19 mouse cellular contexts compared by ENCODE assay signal in the genomic region with DNA sequence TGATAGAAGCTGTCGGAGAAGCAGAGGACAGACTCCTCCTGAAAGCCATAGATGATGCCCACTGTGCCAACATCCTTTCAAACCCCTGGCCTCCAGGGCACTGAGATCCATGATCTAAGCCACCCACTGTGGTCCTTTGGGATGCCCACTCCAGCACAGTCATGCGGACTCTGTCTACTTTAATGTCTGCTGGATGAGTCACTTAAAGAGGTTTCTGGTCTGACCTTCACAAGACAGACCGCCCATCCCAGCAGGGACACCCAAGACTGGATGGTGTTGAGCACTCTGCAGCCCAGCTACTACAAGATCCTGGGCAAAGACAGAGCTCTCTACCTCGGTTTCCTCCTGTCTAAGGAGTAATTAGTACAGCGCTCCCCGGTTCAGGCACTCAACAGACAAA.
DNase-seq lines count a peak whose midpoint lies in the region; ATAC-seq and TF ChIP-seq lines count a peak whose summit lies in the region.
"Had no signal": no experiment of that assay in that cellular context is flagged by ENCODE, and none has a peak within 500 bp of the region (broad histone marks: within the 10 kb centered on the region; RNA-seq: fewer than 3 reads in every experiment).

No protein-coding gene starts in this region.

- no peaks in the 10 kb centered on the region for H3K27me3 ChIP-seq in hindbrain, embryonic 13.5 days
- no peaks in the 10 kb centered on the region for H3K27me3 ChIP-seq in hindbrain, embryonic 12.5 days
- H3K27me3 ChIP-seq in small intestine, adult 2 months (ENCODE audit: control insufficient read depth, insufficient read depth, low read length) = no peaks in the 10 kb centered on the region
- H3K27me3 ChIP-seq: embryonic facial prominence, embryonic 12.5 days; heart, embryonic 13.5 days had no signal

- no peak overlapping the region for H3K9ac ChIP-seq in hindbrain, embryonic 13.5 days
- H3K9ac ChIP-seq in hindbrain, embryonic 12.5 days = no peak overlapping the region
- H3K9ac ChIP-seq: embryonic facial prominence, embryonic 12.5 days; forebrain, embryonic 13.5 days; forebrain, postnatal 0 days; heart, embryonic 13.5 days had no signal

- H3K4me3 ChIP-seq in hindbrain, embryonic 13.5 days = no peak overlapping the region
- H3K4me3 ChIP-seq in hindbrain, embryonic 12.5 days = no peak overlapping the region
- H3K4me3 ChIP-seq in small intestine, adult 2 months (ENCODE audit: low read depth, low read length) = no peak overlapping the region
- H3K4me3 ChIP-seq in layer of hippocampus, adult 2 months = no peak overlapping the region
- H3K4me3 ChIP-seq: embryonic facial prominence, embryonic 12.5 days; forebrain, embryonic 13.5 days; heart, adult 2 months; heart, embryonic 13.5 days had no signal

- H3K27ac ChIP-seq in hindbrain, embryonic 13.5 days = peak overlapping the region; percentile 78; the same call in 1 of the 2 replicates
- no peak overlapping the region for H3K27ac ChIP-seq in hindbrain, embryonic 12.5 days
- H3K27ac ChIP-seq in small intestine, adult 2 months (ENCODE audit: insufficient read depth, low read depth, low read length) = peak overlapping the region; percentile 31; the same call in 1 of the 2 replicates
- no peak overlapping the region for H3K27ac ChIP-seq in layer of hippocampus, adult 2 months
- H3K27ac ChIP-seq: forebrain, embryonic 13.5 days; heart, embryonic 13.5 days; hindbrain, postnatal 0 days had no signal

- DNase-seq in adrenal gland, postnatal 14 days = peak; percentile 26
- DNase-seq in adrenal gland, postnatal 4 days (ENCODE audit: low spot score in 2 of 2) = no peak
- peak; percentile 23 for DNase-seq in brain, adult 2 months (ENCODE audit: low read depth, low spot score)
- no peak for DNase-seq in layer of hippocampus, adult 2 months (ENCODE audit: low spot score in 2 of 2)
- DNase-seq: cerebellum, adult 11 months; cerebellum, adult 8-10 months; embryo, embryonic 11 days; forebrain, postnatal 0 days; gastrocnemius, postnatal 14 days; heart, adult 2 months; heart, postnatal 36 days; kidney, adult 11 months had no signal

- H3K9me3 ChIP-seq in hindbrain, embryonic 13.5 days = no peaks in the 10 kb centered on the region
- no peaks in the 10 kb centered on the region for H3K9me3 ChIP-seq in hindbrain, embryonic 12.5 days (replicated peaks)
- H3K9me3 ChIP-seq: embryonic facial prominence, embryonic 12.5 days; forebrain, embryonic 13.5 days; heart, embryonic 13.5 days had no signal

- no peak overlapping the region for H3K4me2 ChIP-seq in hindbrain, embryonic 13.5 days
- no peak overlapping the region for H3K4me2 ChIP-seq in hindbrain, embryonic 12.5 days (replicated peaks)
- H3K4me2 ChIP-seq: embryonic facial prominence, embryonic 12.5 days; forebrain, embryonic 13.5 days; heart, embryonic 13.5 days had no signal

- no peak for TF ChIP-seq POLR2A in small intestine, adult 2 months (IDR thresholded peaks at IDR 0.05; ENCODE audit: low read depth, low read length)

- TF ChIP-seq CTCF in small intestine, adult 2 months (IDR thresholded peaks at IDR 0.05; ENCODE audit: extremely low read depth, insufficient read length, insufficient replicate concordance, low read depth, low read length) = no peak
- no peak for TF ChIP-seq CTCF in layer of hippocampus, adult 2 months (conservative IDR thresholded peaks at IDR 0.05)

- no peaks in the 10 kb centered on the region for H3K36me3 ChIP-seq in hindbrain, embryonic 13.5 days
- no peaks in the 10 kb centered on the region for H3K36me3 ChIP-seq in hindbrain, embryonic 12.5 days
- no peaks in the 10 kb centered on the region for H3K36me3 ChIP-seq in small intestine, adult 2 months (ENCODE audit: control insufficient read depth, insufficient read depth, low read length)
- H3K36me3 ChIP-seq: embryonic facial prominence, embryonic 12.5 days; heart, embryonic 13.5 days had no signal

- no peak for ATAC-seq in hindbrain, embryonic 13.5 days (ENCODE audit: low FRiP score)
- no peak for ATAC-seq in hindbrain, embryonic 12.5 days (ENCODE audit: low FRiP score)
- ATAC-seq: forebrain, embryonic 13.5 days; forebrain, postnatal 0 days; hindbrain, postnatal 0 days had no signal

- peaks cover 27% of the 10 kb centered on the region for H3K4me1 ChIP-seq in hindbrain, embryonic 13.5 days (replicated peaks)
- peaks cover 11% of the 10 kb centered on the region for H3K4me1 ChIP-seq in hindbrain, embryonic 12.5 days
- H3K4me1 ChIP-seq in small intestine, adult 2 months (ENCODE audit: control insufficient read depth, insufficient read depth, insufficient read length, low read length) = peaks cover 3% of the 10 kb centered on the region; the same call in 1 of the 2 replicates

- WGBS in hindbrain, embryonic 13.5 days = 92% methylated on average over 6 of the region's 6 CpGs
- 95% methylated on average over 6 of the region's 6 CpGs for WGBS in hindbrain, embryonic 12.5 days
- WGBS in small intestine, adult 2 months = 91% methylated on average over 6 of the region's 6 CpGs

Comparison
In these comparisons a context has a peak if more than half of its experiments do, and no peak if none do; other contexts are left out.
1. DNase-seq: peak in adrenal gland, postnatal 14 days (single experiment) and brain, adult 2 months (single experiment); none in adrenal gland, postnatal 4 days (0 of 2) and layer of hippocampus, adult 2 months (0 of 2).
2. H3K27ac ChIP-seq: peak in hindbrain, embryonic 13.5 days (single experiment) and small intestine, adult 2 months (single experiment); none in hindbrain, embryonic 12.5 days (single experiment) and layer of hippocampus, adult 2 months (single experiment).